Mouse (Mus musculus) kidney, adult 2 months (tissue): ENCODE measurements around the gene Mier1. TPM values are rescaled to one million over a fixed set of nuclear protein-coding genes. Genes with fewer than 3 reads are reported as not detected.

ENCODE experiments used
- DNase-seq: peaks from one replicate; pipeline ENCODE4 v3.0.0; 2021
- H3K27ac ChIP-seq: fragments of 200-500 bp; 2 replicates; pipeline ENCODE4 v1.5.1; 2012; ENCODE audit warnings: low read depth, low read length, control low read depth, inconsistent platforms; ENCODE audit not compliant: insufficient read depth
- H3K27me3 ChIP-seq: fragments of 200-500 bp; replicated peaks from 2 replicates; pipeline ENCODE4 v1.6.1; 2012; ENCODE audit warnings: mild to moderate bottlenecking, moderate library complexity, low read length, inconsistent platforms; ENCODE audit not compliant: control insufficient read depth, insufficient read depth
- H3K36me3 ChIP-seq: fragments of 200-500 bp; 2 replicates; pipeline ENCODE4 v1.6.1; 2012; ENCODE audit warnings: mild to moderate bottlenecking, moderate library complexity, low read length, inconsistent platforms; ENCODE audit not compliant: control insufficient read depth, insufficient read depth
- H3K4me1 ChIP-seq: fragments of 200-500 bp; 2 replicates; pipeline ENCODE4 v1.6.1; 2011; ENCODE audit warnings: low read length; ENCODE audit not compliant: control insufficient read depth, insufficient read depth
- H3K4me3 ChIP-seq: fragments of 200-500 bp; 2 replicates; pipeline ENCODE4 v1.5.1; 2011; ENCODE audit warnings: mild to moderate bottlenecking, low read depth, low read length, control low read depth; ENCODE audit not compliant: insufficient read depth
- CTCF ChIP-seq: fragments of 200-500 bp; conservative IDR thresholded peaks from 2 replicates; pipeline ENCODE4 v1.5.1; 2011; ENCODE audit warnings: low read depth, mild to moderate bottlenecking, control low read depth, low read length, moderate library complexity, mixed read lengths; ENCODE audit not compliant: insufficient read depth, insufficient read length
- POLR2A ChIP-seq: fragments of 200-500 bp; IDR thresholded peaks from one replicate; pipeline ENCODE4 v1.6.1; 2011; ENCODE audit warnings: low read depth, low read length, control low read depth
- WGBS: fragments of 180-500 bp; shearing (Covaris S2); methylation state at CpG from one replicate; pipeline ENCODE4 v1.1.7; 2018; 5-methylcytosine and 5-hydroxymethylcytosine counted together
- polyA plus RNA-seq: library from polyadenylated mRNA; depleted of rRNA; stranded (reverse); fragments of >200 nt; gene quantifications from 2 replicates; pipeline ENCODE4 v1.2.3, GENCODE M21; 2012; rRNA removed

Mier1 gene
- 8.9 and 10.6 TPM in 2 replicates for polyA plus RNA-seq

- under 1% methylated on average over 87 of the region's 90 CpGs for WGBS
- H3K4me3 ChIP-seq: peak within 1 kb of the TSS; percentile 82
- DNase-seq: peak; percentile 98
Measured at GRCm38 (mm10) chr4:103114184-103115111, at the start of gene Mier1, which contains the start of gene Wdr78. Gene Mier1 (plus strand): TSS chr4:103114390. Gene Wdr78 (minus strand): TSS chr4:103114555.

GRCm38 (mm10) chr4:103064421-103064820 is 49.8 kb upstream of the Mier1 start:
- Histone ChIP-seq H3K27ac (no peak overlapping the region), H3K4me3 (no peak overlapping the region), H3K36me3 (no peaks in the 10 kb centered on the region), H3K4me1 (no peaks in the 10 kb centered on the region), H3K27me3 (no peaks in the 10 kb centered on the region)
- no peak for TF ChIP-seq POLR2A
- TF ChIP-seq CTCF: no peak
- DNase-seq: no peak
- WGBS: 71% methylated on average over 2 of the region's 2 CpGs

More at GRCm38 (mm10) chr4:103114184-103115111, at the start of gene Mier1, which contains the start of gene Wdr78:
- Histone ChIP-seq H3K36me3 (no peaks in the 10 kb centered on the region), H3K27ac (peak within 1 kb of the TSS; percentile 90), H3K4me1 (peaks cover 12% of the 10 kb centered on the region; the same call in 1 of the 2 replicates), H3K27me3 (no peaks in the 10 kb centered on the region)
- TF ChIP-seq CTCF (no peak), POLR2A (peak; percentile 6)

- H3K27ac ChIP-seq: no peak overlapping the region
- H3K4me1 ChIP-seq: no peaks in the 10 kb centered on the region
- H3K27me3 ChIP-seq: no peaks in the 10 kb centered on the region
- TF ChIP-seq POLR2A (no peak), CTCF (no peak)
- H3K4me3 ChIP-seq: no peak overlapping the region
- no peak for DNase-seq
- H3K36me3 ChIP-seq: no peaks in the 10 kb centered on the region
- WGBS: 82% methylated on average over 5 of the region's 5 CpGs
Measured at GRCm38 (mm10) chr4:103064976-103065375, 49.2 kb upstream of the Mier1 start.

GRCm38 (mm10) chr4:103067906-103068655 is 46.1 kb upstream of the Mier1 start:
- Histone ChIP-seq H3K27ac (no peak overlapping the region), H3K36me3 (no peaks in the 10 kb centered on the region), H3K4me3 (no peak overlapping the region), H3K27me3 (no peaks in the 10 kb centered on the region), H3K4me1 (no peaks in the 10 kb centered on the region)
- WGBS: 88% methylated on average over 6 of the region's 6 CpGs
- TF ChIP-seq CTCF (no peak), POLR2A (no peak)
- DNase-seq: no peak

- no peaks in the 10 kb centered on the region for H3K27me3 ChIP-seq
- no peak for TF ChIP-seq CTCF
- no peak for TF ChIP-seq POLR2A
- DNase-seq: no peak
- no peaks in the 10 kb centered on the region for H3K36me3 ChIP-seq
- 84% methylated on average over 3 of the region's 3 CpGs for WGBS
- no peak overlapping the region for H3K4me3 ChIP-seq
- H3K27ac ChIP-seq: no peak overlapping the region
- H3K4me1 ChIP-seq: no peaks in the 10 kb centered on the region
Measured at GRCm38 (mm10) chr4:103070631-103071030, 43.6 kb upstream of the Mier1 start.

- Histone ChIP-seq H3K4me3 (no peak overlapping the region), H3K27me3 (no peaks in the 10 kb centered on the region), H3K4me1 (no peaks in the 10 kb centered on the region), H3K36me3 (no peaks in the 10 kb centered on the region), H3K27ac (no peak overlapping the region)
- DNase-seq: no peak
- TF ChIP-seq CTCF (no peak), POLR2A (no peak)
- 96% methylated on average over 5 of the region's 5 CpGs for WGBS
Measured at GRCm38 (mm10) chr4:103085237-103085636, 29.0 kb upstream of the Mier1 start.
